Mouse (Mus musculus) heart, postnatal 36 days (tissue): ENCODE data around the gene Ssbp2. TPM values are rescaled to one million over a fixed set of nuclear protein-coding genes. Genes with fewer than 3 reads are reported as not detected.

Source experiments
- DNase-seq, 2 experiments: peaks; one replicate each; pipeline ENCODE4 v3.0.0; 2021 to 2022
- intact Hi-C: fragments of 180-260 bp; cut with DNase I; formaldehyde crosslinking; loops from one replicate; pipeline ENCODE4 v1.15.1; 2025
- total RNA-seq, 2 experiments: library from RNA; stranded (reverse); gene quantifications; 2 replicates each; pipeline ENCODE4 v1.2.3; 2021

The Ssbp2 gene
- total RNA-seq, 2 experiments from 2014 or later: 43.7 TPM

DNA sequence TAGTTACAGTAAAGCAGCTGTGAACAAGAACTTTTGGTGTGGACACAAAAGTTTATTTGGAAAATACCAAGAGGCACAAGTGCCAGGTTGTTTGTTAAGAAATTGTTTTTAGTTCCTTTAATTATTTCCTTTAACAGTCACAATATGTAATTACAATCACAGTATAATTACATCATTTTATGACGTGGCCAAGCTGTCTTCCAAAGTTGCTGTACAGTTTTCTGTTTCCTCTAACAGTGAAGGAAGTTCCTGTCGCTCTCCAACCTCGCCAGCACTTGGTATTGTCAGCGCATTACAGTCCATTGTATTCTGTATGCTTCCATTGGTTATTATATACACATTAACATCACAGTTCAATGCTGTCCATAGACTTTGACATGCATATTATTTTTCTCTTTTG, 54.9 kb downstream of the Ssbp2 start:
- intact Hi-C loops: no loop called here
- no peak for DNase-seq

DNA sequence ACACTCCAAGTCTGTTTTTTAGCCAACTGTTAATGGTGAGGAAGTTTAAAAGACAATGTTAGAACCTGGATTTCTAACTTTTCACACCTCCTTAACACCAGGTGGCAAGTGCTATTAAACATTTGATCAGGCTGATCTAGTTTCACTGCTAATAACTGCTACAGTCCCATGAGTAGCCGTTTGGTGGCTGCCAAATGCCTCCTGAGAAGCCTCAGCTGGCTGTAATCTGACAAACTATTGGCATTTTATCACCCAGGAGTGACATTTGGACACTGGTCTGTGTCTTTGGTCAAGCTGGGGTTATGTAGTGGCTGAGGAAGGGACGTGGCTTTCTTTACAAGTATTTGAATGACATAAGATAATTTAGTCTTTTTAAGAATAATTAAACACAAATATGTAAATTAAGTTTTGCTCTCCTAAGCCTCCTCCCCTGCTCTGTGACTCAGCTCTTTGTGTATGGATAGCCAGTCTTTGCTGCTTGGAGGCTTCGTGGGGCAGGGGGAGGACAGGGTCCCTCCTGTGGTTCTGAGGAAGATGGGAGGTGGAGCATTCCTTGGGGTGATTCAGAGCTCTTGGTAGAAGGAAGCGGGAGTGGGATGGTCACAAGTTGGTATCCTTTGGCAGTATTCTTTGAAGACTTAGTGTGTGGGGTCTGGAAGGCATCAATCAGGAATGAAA, 60.1 kb downstream of the Ssbp2 start:
- intact Hi-C loops: no loop called here
- no peak for DNase-seq

DNA sequence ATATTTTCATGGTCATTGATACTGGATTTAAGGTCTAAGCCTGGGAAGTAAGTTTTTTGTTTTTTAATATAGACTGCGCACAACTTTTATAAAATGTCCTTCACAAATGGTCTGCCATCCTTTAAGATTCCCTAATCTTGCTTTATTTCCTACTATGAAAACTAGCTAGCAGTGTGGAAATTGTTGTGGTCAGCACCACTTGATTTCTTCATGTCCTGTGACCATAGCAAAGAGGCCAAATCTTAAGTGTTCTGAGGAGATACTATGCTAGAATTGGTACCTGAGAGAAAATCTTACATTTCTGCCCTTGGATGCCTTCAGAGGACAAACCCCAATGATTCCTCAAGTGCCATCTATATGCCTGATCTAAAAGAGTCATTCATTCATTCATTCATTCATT, 60.9 kb downstream of the Ssbp2 start:
- no peak for DNase-seq
- intact Hi-C loops: no loop called here

DNA sequence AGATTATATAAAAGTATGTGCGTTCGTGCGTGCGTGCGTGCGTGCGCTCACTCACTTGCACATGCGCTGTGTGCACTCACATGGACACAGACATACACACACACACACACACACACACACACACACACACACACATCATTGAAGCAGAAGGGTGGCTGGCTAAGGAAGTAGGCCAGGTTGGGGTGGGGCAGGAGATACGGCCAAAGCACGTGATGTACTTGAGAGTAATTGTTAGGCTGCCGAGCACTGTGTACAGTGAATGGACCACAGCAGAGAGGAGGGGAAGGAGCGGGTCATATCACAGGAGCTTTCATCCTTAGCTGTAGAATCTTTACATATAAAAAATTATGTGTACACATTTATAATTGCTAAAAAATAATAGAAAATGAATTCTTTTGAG, 66.0 kb downstream of the Ssbp2 start:
- intact Hi-C loops: no loop called here
- no peak for DNase-seq

DNA sequence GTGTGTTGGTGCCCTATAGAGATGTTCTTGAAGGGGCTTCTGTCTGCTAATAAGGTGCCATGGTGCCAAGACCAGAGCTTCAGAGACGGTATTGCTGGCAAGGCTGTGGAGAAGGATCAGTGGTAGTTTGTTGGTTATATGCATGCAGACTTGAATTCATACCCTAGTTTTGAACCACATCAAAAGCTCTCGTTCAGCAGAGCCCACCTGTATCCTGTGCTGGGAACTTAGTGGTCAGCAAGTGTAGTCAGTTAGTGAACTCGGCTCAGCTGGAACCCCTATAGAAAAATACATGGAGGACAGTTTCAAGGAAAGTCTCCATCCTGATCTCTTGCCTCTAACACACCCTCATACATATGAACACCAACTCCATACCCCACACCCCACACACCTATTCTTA, 69.7 kb downstream of the Ssbp2 start:
- DNase-seq: no peak
- intact Hi-C loops: no loop called here

DNA sequence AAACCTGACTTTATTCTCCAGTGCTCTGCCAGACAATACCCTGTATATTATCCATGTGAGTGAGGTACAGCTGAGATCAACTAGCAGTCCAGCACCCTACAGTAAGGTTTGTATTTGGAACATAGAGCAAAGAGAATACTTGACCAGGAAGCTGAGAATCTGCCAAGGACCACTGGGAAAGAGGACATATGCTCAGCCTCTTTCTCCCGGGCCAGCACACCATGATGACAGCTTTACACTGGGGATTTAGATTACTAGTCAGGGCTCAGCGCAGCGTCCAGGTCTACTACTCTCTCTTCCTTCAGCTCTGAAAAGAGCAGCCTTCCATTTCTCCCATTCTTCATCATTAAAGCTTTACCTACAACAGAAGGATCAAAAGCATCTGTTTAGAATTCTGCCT, 76.6 kb downstream of the Ssbp2 start:
- no peak for DNase-seq
- intact Hi-C loops: no loop called here

DNA sequence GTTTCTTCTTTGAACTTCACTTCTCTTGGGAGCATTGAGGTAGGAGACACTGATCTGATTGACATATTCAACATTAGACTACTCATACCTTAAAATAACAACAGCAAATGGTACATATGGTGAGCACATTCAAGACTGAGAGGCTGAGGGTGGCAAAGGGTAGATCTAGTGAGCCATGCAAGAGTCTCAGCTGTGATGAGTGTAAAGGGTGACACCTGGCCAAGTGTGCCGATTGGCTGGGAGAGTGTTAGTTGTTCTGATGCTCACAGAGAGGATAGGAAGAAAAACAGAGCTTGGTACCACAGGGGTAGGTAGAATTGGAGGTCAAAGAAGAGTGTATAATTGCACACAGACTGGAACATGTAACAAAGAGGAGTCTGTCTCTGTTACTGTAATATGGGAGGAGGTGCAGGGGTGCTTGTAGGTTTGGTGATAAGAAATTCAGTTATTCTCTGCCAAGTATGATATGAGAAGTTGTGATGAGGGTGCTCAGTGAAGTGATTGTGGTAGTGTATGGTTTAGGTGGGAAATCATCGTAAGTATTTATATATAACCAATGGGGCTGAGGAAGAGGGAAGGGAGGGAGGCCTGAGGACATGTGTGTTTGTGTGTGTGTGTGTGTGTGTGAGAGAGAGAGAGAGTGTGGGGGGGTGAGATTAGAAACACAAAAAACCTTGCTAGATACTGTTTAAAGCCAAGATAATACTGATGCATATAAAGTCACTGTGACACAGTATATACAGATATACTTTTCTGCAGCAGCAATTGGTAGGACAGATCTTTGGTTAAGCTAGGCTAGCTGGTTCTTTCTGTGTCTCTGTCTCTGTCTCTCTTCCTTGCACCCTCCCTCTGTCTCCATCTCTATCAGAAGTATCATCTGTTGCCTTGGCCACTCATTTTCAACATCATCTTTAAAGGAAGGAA, 80.3 kb downstream of the Ssbp2 start:
- intact Hi-C loops: no loop called here
- DNase-seq: no peak

DNA sequence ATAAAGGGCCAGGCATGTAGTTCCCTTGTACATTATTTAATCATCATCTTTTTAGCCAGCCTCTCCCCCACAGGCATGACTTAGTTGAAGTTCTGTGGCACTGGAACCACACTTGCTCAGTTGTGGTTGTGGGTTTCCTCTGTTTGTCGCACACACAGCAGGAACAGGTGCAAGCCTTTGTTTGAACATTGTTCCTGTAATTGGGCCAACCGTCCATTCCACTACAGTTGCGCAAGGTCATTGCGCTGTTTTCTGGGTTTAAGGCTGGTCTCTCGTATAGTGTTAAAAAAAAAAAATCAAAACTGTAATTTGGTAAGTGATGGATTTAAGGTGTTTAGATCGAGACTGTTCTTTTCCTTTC, 81.0 kb downstream of the Ssbp2 start:
- no peak for DNase-seq
- intact Hi-C loops: no loop called here

DNA sequence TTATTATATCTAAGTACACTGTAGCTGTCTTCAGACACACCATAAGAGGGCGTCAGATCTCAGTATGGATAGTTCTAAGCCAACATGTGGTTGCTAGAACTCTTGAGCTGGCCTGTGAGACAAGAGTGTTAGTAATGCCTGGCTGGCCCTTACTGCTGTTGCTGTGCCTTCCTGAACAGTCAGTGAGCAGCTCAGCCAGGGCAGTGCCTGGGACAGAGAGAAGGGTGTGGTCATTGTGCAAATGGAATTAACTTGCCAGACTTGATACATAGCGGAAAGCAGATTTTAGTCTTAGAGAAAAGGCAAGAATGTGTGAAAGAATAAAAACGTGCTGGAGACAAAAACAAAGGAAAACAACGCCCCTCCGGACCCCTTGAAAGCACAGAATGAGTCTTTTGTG, 83.5 kb downstream of the Ssbp2 start:
- intact Hi-C loops: no loop called here
- DNase-seq: no peak

DNA sequence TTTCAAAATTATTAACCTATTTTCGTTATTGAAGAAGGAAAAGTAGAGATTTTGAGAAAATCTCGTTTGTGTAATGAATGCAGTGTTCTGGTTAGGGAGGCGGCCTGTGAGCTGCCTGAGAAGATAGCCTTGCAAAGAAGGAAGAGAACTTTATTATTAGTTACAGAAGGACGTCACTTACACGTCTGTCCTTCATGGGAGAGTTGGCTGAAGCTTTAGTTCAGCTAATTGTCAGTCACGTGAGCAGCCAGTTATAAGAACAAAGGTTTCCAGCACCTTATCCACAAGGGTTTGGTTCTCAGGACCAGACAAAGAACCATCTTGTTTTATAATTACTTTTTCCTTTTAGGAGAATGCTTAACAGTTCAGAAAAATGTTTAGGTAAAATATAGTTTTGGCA, 104.0 kb downstream of the Ssbp2 start:
- intact Hi-C loops: no loop called here
- DNase-seq: no peak

DNA sequence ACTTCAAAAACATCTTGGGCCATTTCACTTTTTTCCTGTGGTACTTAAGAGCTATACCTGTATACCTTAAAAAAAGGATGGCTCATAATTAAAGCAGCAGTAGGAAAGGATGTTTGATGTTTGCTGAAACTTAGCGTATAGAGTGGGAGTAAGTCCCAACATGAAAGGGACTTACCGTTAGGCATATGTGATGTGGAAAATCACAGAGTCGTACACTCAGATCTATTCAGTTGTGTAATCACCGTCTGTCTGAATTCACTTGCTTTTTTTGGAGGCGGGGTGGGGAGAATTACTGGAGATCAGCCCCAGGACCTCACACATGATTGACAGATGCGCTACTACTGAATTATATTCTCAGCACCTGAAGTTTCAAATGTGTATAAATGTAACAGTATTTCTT, 104.7 kb downstream of the Ssbp2 start:
- intact Hi-C loops: no loop called here
- DNase-seq: no peak

DNA sequence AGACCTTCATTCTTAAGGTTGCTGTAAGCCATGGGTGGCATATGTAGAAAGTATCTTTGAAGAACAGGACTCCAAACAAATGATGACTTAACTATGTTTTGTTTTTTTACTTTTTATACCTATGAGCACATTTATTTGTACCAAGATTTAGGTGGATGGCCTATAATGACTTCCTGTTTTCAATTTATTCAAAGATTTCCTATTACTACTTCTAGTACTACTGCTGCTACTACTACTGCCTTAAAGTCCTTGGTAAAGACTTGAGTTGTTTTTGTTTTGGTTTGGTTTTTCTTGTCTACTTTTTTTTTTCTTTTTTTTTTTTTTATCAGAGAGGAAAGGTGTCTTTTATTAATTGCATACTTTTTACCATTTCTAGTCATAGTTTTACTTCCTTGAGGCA, 121.4 kb downstream of the Ssbp2 start:
- intact Hi-C loops: no loop called here
- no peak for DNase-seq

DNA sequence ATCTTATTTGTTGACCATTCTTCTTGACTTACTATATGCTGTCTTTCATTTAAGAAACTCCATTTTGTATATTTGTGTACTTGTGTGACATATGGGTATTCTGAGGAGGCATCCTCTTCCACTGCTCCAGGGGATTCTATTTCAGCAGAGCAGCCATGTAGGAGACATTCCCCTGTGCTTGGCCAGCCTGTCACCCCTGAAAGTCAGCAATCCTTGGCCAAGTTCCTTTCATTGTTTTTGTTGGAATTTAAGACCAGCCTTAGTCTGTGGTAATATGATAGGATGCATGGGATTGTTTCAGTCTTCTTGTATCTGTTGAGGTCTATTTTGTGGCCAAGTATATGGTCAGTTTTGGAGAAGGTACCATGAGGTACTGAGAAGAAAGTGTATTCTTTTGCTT, 122.1 kb downstream of the Ssbp2 start:
- DNase-seq: no peak

DNA sequence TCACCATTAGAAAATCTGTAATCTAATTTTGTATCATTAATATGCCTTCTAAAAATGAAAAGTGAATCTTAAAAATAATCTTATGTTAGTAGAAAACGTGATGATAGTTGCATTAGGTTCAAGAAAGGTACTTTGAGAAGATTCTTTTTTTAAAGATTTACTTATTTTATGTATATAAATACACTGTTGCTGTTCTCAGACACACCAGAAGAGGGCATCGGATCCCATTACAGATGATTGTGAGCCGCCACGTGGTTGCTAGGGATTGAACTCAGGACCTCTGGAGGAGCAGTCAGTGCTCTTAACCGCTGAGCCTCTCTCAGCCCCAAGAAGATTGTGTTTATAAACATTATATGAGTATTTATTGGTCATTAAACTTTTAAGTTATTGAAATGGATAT, 126.3 kb downstream of the Ssbp2 start:
- DNase-seq: no peak
- intact Hi-C loops: no loop called here

More for the DNA sequence above, 122.1 kb downstream of the Ssbp2 start:
- intact Hi-C loops: no loop called here

DNA sequence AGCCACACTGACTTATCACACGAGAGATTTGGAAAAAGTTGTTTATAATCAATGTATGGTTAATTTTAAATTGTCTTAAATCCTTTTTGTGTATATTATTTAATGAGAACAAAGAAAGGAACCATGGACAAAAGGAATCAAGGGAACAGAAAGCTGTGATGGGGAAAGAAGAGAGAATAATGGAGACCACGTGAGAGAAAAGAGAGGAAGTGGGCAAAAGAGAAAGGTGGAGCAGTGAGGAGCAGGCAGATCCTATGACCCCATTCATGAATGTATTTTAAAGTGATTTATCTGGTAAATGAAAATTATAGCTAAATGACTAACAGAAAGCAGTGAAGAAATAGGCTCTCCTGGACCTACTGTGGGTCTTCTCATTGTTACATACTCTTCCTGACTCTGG, 128.4 kb downstream of the Ssbp2 start:
- intact Hi-C loops: no loop called here
- no peak for DNase-seq

DNA sequence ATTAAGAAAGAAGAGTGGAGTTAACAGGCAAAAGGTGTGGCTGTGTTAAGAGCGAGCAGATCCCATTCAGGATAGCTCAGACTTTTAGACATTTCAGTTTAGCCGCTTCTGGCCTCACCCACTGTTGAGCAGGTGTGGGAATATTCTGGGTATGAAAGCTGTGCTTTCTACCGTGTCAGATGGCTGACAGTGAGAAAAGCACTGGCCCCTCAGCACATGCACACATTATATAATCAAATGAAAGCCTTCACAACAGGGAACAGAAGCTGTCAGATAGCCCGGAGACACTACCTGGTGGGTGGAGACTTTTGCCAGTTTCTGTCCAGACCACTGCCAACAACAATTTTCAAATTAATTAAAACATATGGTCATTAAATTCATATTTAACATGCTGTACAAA, 131.8 kb downstream of the Ssbp2 start:
- intact Hi-C loops: no loop called here

DNA sequence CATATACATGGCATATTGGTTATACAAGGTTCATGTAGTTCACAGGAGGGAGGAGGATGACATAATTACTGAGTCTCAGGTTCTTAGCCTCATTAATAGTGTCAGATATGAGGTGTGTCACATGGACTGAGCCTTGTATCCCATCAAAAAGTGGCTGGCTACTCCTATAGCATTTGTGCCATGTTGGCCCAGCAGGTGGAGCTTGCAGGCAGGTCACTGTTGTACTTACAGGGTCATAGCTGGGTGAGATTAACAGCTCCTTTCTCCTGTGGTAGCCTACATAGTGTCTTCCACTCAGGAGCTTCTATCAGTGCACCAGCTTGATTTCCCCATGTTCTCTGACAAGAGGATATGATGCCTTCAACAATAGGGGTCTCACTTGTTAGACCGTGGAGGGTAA, 135.2 kb downstream of the Ssbp2 start:
- no peak for DNase-seq
- intact Hi-C loops: no loop called here

More for the DNA sequence above, 131.8 kb downstream of the Ssbp2 start:
- DNase-seq: no peak

DNA sequence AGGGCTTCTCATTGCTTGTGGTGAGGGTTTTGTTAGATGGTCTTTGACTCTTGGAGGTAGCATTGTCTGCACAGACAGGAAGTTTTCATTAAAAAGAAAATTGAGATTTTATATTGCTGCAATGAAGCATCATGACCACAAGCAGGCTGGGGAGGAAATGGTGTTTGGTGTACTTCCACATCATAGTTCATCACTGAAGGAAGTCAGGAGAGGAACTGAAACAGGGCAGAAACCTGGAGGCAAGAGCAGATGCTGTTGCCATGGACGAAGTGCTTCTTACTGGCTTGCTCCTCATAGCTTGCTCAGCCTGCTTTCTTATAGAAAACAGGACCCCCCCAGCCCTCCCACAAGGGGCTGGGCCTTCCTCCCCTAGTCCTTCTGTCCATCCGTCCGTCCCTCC, 139.5 kb downstream of the Ssbp2 start:
- no peak for DNase-seq
- intact Hi-C loops: no loop called here

DNA sequence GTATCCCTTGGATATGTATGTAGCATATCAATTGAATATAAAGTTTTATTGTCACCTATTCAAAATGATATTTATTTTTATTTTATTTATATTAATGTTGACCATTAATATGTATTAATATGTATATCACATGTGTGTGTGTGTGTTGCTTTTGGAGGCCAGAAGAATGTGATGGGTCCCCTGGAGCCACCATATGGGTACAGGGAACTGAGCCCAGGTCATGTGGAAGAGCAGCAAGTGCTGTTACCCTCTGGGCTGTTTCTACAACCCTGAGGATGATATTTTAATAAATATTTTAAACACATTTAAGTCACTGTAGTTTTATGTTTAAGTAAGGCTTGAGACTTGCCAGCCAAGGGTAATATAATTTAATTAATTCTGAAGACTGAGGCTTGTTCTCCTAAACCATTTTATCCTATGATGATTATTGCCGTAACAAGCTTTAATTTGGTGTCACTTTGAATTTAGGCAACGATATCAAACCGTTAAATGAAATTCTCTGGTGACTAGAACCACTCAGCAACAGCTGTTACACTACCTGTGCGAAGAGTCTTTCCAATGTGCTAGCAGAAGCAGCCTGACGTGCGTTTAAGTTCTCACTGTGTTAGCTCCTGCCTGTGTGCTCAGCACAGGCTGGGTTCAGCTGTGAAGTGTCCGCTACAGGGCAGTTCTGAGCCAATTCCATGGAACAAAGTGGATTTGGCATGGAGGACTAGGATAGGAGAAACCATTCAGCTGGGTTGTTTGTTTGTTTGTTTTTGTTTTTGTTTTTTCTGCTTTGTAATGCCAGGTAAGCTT, 145.2 kb downstream of the Ssbp2 start:
- DNase-seq: no peak
- intact Hi-C loops: no loop called here

DNA sequence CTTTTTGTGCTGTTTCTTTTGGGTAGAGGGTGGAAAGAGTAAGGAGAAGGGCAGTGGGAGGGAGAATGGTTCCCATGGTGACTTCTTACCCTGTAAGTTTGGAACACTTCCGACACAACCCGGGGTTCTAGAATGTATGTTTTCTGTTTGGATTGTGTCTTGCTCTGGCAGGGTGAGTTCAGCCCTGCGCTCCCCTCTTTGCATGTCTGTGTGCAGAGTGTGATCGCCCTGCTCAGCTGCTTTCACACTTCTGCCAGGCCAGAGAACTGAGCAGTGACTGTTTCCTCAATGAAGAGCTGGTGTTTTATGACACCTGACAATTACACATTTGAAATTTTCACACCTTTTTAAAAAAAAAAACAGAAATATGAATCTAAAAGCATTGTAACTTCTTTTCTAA, 150.5 kb downstream of the Ssbp2 start:
- intact Hi-C loops: no loop called here
- no peak for DNase-seq

DNA sequence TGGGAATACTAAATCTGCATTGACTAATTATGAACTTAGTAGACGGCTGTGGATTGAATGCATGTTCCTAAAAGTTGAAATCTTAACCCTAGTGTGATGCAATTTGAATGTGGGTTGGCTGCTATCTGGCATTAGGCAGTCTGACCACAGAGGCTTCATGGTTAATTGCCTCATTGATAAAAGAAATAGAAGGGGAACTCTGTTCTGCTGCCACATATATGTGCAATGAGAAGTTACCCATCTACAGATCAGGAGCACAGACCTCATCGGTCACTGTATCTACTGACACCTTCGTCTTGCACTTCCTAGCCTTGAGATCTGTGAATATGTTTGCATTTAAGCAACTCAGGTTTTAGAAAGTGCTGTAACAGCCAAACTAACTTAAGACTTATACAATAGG, 151.8 kb downstream of the Ssbp2 start:
- no peak for DNase-seq
- intact Hi-C loops: no loop called here

DNA sequence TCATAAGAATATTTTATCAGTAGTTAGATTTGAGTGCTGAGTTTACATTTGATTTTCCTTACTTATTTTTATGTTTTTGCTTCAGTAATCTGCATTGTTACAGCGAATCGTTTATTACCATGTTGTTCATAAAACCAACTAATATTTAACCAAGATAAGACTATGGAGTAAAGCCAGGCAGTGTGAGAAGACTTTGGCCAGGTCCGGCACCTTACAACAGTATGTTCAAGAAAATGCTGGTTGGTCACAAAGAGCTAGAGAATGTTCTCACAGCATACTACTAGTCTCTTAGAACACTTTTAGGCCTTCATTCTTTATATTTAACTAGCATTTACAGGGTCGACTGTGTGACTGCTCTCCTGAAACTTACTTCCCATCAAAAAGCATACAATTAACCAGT, 152.5 kb downstream of the Ssbp2 start:
- no peak for DNase-seq
- intact Hi-C loops: no loop called here
